ENCODE assay signal across 22 mouse cellular contexts in the genomic region with DNA sequence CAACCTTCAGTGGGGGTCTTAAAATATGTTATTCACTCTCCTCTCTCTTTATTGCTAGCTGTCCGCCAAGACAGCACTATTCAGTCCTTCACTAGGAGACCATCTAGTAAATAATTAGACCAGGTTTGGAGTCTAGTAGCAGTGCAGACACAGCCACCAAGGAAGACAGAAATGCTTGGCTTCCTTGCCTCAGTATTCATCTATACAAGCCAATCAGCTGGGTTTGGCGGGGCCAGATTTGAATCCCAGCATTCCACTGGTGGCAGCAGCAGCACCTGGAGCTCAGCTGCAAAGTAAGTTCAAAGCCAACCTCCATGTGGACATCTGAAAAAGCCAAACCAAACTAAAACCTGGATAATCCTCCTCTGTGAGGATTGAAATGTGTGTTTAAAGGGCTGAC.
"Had no signal": no experiment of that assay in that cellular context is flagged by ENCODE, and none has a peak within 500 bp of the region (broad histone marks: within the 10 kb centered on the region; RNA-seq: fewer than 3 reads in every experiment).

No protein-coding gene starts in this region.

- H3K4me1 ChIP-seq: hindbrain, embryonic 15.5 days; midbrain, embryonic 12.5 days; midbrain, embryonic 15.5 days had no signal

- H3K9me3 ChIP-seq: hindbrain, embryonic 15.5 days; limb, embryonic 10.5 days; limb, embryonic 13.5 days; midbrain, embryonic 12.5 days; midbrain, embryonic 15.5 days; neural tube, embryonic 12.5 days; neural tube, embryonic 15.5 days had no signal

- H3K4me3 ChIP-seq: hindbrain, embryonic 15.5 days; layer of hippocampus, adult 2 months; limb, embryonic 10.5 days; limb, embryonic 13.5 days; midbrain, embryonic 12.5 days; midbrain, embryonic 15.5 days; neural tube, embryonic 12.5 days; neural tube, embryonic 15.5 days had no signal

- H3K27ac ChIP-seq: hindbrain, embryonic 15.5 days; layer of hippocampus, adult 2 months; limb, embryonic 10.5 days; limb, embryonic 13.5 days; liver, embryonic 14.5 days; macrophage; midbrain, embryonic 12.5 days; midbrain, embryonic 15.5 days; neural tube, embryonic 12.5 days; neural tube, embryonic 15.5 days had no signal

- H3K27me3 ChIP-seq: hindbrain, embryonic 15.5 days; limb, embryonic 13.5 days; midbrain, embryonic 12.5 days; midbrain, embryonic 15.5 days; neural tube, embryonic 12.5 days; neural tube, embryonic 15.5 days had no signal

- ATAC-seq: intestine, postnatal 0 days; liver, postnatal 0 days; lung, postnatal 0 days; midbrain, embryonic 15.5 days had no signal

- H3K9ac ChIP-seq: hindbrain, embryonic 15.5 days; limb, embryonic 13.5 days; liver, embryonic 14.5 days; liver, postnatal 0 days; lung, embryonic 14.5 days; midbrain, embryonic 12.5 days; midbrain, embryonic 15.5 days; neural tube, embryonic 12.5 days; neural tube, embryonic 15.5 days had no signal

- H3K36me3 ChIP-seq: hindbrain, embryonic 15.5 days; limb, embryonic 13.5 days; midbrain, embryonic 12.5 days; midbrain, embryonic 15.5 days; neural tube, embryonic 12.5 days; neural tube, embryonic 15.5 days had no signal

- H3K4me2 ChIP-seq: hindbrain, embryonic 15.5 days; limb, embryonic 13.5 days; lung, embryonic 14.5 days; midbrain, embryonic 12.5 days; midbrain, embryonic 15.5 days; neural tube, embryonic 12.5 days; neural tube, embryonic 15.5 days had no signal

- DNase-seq: layer of hippocampus, adult 9-11 months; liver; liver, postnatal 0 days; lung, embryonic 14.5 days; right cerebral cortex, adult 18-20 months; right cerebral cortex, postnatal 14 days; spleen, adult 18-20 months; thymus, adult 2 months; thymus, postnatal 14 days; thymus, postnatal 4 days had no signal
